Mouse (Mus musculus) small intestine, adult 2 months (tissue): ENCODE measurements around the gene Cd200r1. TPM values are rescaled to one million over a fixed set of nuclear protein-coding genes. Genes with fewer than 3 reads are reported as not detected.

Source experiments
- H3K27ac ChIP-seq: fragments of 200-500 bp; 2 replicates; pipeline ENCODE4 v1.5.1; 2012; ENCODE audit warnings: low read depth, low read length, control low read depth, inconsistent platforms; ENCODE audit not compliant: insufficient read depth
- H3K27me3 ChIP-seq: fragments of 200-500 bp; 2 replicates; pipeline ENCODE4 v1.6.1; 2012; ENCODE audit warnings: mild to moderate bottlenecking, moderate library complexity, low read length, inconsistent platforms; ENCODE audit not compliant: control insufficient read depth, insufficient read depth
- H3K36me3 ChIP-seq: fragments of 200-500 bp; 2 replicates; pipeline ENCODE4 v1.6.1; 2012; ENCODE audit warnings: mild to moderate bottlenecking, low read length, control low read depth, inconsistent platforms; ENCODE audit not compliant: control insufficient read depth, insufficient read depth
- H3K4me1 ChIP-seq: fragments of 200-500 bp; 2 replicates; pipeline ENCODE4 v1.6.1; 2012; ENCODE audit warnings: low read length, inconsistent platforms, mixed read lengths; ENCODE audit not compliant: control insufficient read depth, insufficient read depth, insufficient read length
- H3K4me3 ChIP-seq: fragments of 200-500 bp; 2 replicates; pipeline ENCODE4 v1.5.1; 2012; ENCODE audit warnings: low read depth, mild to moderate bottlenecking, control low read depth, inconsistent platforms, low read length, moderate library complexity
- CTCF ChIP-seq: fragments of 200-500 bp; IDR thresholded peaks from 2 replicates; pipeline ENCODE4 v1.5.1; 2012; ENCODE audit warnings: low read depth, mild to moderate bottlenecking, control low read depth, inconsistent platforms, low read length, moderate library complexity, mixed read lengths; ENCODE audit not compliant: insufficient replicate concordance, insufficient read length; ENCODE audit errors: extremely low read depth
- POLR2A ChIP-seq: fragments of 200-500 bp; IDR thresholded peaks from 2 replicates; pipeline ENCODE4 v1.6.1; 2012; ENCODE audit warnings: low read depth, mild to moderate bottlenecking, control low read depth, inconsistent platforms, low read length, moderate library complexity
- WGBS: fragments of 180-500 bp; shearing (Covaris S2); methylation state at CpG from one replicate; pipeline ENCODE4 v1.1.7; 2018; 5-methylcytosine and 5-hydroxymethylcytosine counted together
- polyA plus RNA-seq: library from polyadenylated mRNA; depleted of rRNA; stranded (reverse); fragments of >200 nt; gene quantifications from 2 replicates; pipeline ENCODE4 v1.2.3, GENCODE M21; 2012

Cd200r1 gene
- polyA plus RNA-seq, 1 experiment, result 0.68 TPM

DNA sequence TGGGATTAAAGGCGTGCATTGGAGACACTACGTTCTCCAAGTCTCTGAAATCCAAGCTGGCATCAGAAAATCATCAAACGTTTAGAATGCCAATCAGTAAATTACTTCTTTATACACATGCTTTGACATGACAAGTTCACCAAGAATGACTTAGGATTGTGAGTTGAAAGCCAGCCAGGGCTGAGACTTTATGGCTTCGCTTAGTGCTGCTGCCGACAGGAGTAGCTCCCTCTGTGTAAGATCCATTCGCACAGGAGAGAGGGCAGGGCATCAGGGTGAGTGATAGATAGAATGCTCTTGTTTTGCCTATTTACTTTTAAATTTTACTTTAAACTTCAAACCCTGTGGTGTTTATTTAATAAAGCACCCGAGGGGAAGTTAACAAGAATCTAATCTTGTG lies 2.0 kb downstream of the Cd200r1 start:
- Histone ChIP-seq H3K27me3 (no peaks in the 10 kb centered on the region), H3K36me3 (no peaks in the 10 kb centered on the region), H3K27ac (no peak overlapping the region), H3K4me3 (no peak overlapping the region), H3K4me1 (peaks cover under 1% of the 10 kb centered on the region; the same call in 1 of the 2 replicates)
- TF ChIP-seq POLR2A (no peak), CTCF (no peak)
- 73% methylated on average over 7 of the region's 7 CpGs for WGBS

DNA sequence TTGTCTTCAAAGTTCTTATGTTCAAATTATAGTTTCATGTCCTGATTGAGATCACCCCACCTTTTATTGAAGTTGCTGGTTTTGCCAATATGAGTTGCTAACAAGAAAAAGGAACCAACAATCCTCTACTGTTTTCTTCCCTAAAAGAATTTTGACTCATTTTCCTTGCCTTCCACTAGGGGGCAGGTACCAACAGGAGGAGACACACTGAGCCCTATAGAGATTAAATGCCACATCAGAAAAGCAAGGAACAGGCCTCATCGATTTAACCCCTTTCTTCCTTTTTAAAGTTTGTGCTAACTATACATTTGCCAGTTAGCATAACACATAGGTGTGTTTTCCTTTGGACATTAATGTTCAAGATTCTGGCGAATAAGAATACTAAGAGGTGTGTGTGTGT lies 2.4 kb downstream of the Cd200r1 start:
- TF ChIP-seq POLR2A (no peak), CTCF (no peak)
- H3K36me3 ChIP-seq, result no peaks in the 10 kb centered on the region
- WGBS, result 31% methylated on average over 2 of the region's 2 CpGs
- H3K27ac ChIP-seq, result no peak overlapping the region
- peaks cover 2% of the 10 kb centered on the region; the same call in 1 of the 2 replicates for H3K4me1 ChIP-seq
- H3K4me3 ChIP-seq, result no peak overlapping the region
- no peaks in the 10 kb centered on the region for H3K27me3 ChIP-seq

DNA sequence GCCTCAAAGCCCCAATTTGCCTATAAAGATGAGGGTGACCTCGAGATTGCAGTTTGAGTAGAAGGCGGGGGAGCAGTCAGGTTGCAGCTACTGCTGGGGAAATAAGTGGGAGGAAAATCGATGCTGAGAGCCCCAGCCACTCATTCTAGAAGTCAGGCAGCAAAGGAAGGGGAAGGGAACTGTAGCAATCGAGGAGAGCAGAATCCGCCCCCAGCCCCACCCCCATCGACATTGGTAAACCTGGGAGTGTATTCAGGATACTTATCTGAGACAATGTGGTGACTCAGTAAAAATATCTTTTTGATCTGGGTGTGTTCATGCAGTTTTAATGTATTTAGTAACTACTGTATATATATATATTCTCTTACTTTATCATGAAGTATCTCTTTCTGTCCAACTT lies 7.0 kb downstream of the Cd200r1 start:
- 53% methylated on average over 6 of the region's 6 CpGs for WGBS
- Histone ChIP-seq H3K4me1 (peaks cover 2% of the 10 kb centered on the region; the same call in 1 of the 2 replicates), H3K36me3 (no peaks in the 10 kb centered on the region), H3K4me3 (no peak overlapping the region), H3K27ac (no peak overlapping the region), H3K27me3 (no peaks in the 10 kb centered on the region)
- TF ChIP-seq POLR2A, result no peak
- no peak for TF ChIP-seq CTCF

DNA sequence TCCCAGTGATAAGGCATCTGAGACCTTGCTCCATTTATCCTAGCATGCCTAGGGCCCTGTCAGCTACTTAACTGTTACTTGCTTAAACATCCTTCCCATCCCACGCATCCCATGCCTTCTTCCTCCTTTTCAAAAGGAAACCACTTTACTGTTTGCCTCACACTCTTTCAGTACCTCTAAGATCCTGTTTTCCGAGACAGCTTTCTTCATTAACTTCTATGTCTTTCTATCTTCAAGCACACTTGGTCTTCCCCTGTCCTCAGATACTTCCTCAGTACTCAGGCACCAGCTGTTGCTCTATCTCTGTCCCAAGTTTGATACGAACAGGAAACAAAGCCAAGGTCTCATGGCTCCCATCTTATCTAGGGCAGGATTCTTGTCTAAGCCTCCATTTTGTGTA lies 8.1 kb downstream of the Cd200r1 start:
- H3K27me3 ChIP-seq, result no peaks in the 10 kb centered on the region
- H3K4me1 ChIP-seq, result peaks cover 2% of the 10 kb centered on the region; the same call in 1 of the 2 replicates
- H3K4me3 ChIP-seq, result no peak overlapping the region
- 72% methylated on average over 3 of the region's 3 CpGs for WGBS
- H3K36me3 ChIP-seq, result no peaks in the 10 kb centered on the region
- no peak overlapping the region for H3K27ac ChIP-seq
- TF ChIP-seq CTCF, result no peak
- TF ChIP-seq POLR2A, result no peak

DNA sequence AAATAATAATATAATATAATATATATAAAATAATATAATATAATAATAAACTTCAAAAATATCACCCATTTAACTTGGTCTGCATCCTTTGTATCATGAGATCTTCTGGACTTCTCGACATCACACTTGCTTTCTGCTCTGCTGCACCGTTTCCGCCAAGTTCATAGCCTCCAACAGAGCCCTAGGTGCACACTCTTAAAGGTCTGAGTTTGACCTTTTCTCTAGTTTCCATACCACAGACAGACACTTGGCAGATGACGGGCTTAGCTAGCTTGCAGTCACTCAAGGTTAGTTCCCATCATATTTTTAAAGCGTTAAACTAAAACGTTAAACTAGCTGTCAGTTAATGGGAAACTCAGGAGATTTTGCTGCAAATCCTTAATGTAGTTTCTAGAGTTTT lies 8.7 kb downstream of the Cd200r1 start:
- H3K27me3 ChIP-seq, result no peaks in the 10 kb centered on the region
- TF ChIP-seq POLR2A (no peak), CTCF (no peak)
- 84% methylated on average over 6 of the region's 6 CpGs for WGBS

DNA sequence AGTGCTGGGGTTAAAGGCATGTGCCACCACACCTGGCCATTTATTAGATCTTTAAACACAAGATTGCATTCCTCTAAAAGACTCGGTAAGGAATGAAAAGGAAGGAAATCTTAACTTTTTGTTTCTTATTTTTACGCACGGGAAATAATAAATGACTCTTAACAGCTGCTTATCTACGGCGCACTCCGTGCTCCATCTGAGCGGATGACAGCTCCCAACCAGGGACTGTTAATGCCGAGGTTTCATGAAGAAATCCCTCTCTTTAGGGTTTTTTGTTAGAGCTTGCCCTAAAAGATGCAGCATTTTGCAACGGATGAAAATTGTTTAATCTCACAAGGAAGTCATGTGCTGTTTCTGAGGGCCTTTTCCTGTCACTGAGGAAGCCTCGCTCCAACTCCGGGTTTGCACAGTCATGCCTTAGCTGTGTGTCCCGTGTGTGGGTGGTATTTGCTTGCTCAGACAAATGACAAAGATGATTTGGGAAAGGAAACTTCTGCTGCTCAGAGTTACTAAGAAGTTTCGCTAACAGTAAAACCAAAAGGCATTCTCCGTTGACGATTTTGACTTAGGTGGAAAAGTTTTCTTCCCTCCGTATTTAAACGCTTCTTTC lies 13.1 kb downstream of the Cd200r1 start:
- WGBS, result 53% methylated on average over 17 of the region's 17 CpGs
- H3K4me3 ChIP-seq, result peak overlapping the region; percentile 3; the same call in 1 of the 2 replicates

More for the DNA sequence above, 8.7 kb downstream of the Cd200r1 start:
- Histone ChIP-seq H3K27ac (no peak overlapping the region), H3K36me3 (no peaks in the 10 kb centered on the region), H3K4me3 (no peak overlapping the region), H3K4me1 (peaks cover 2% of the 10 kb centered on the region; the same call in 1 of the 2 replicates)

DNA sequence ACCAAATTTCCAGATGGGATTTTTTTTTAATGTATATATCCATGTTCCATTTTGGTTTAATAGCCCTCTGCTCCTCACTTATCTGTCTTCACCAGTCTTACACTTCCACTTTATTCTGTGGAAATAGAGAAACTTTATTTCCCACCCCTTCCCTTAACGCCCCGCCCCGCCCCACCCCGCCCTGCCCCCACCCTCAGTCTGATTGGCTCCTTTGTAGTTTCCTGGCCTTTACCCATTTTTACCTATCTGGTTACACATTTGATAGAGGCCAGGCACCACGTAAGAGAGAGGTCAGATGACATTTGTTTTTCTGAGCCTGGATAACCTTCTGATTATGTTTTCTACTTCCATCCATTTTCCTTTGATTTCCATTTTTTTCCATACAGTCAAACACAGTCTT lies 14.0 kb downstream of the Cd200r1 start:
- 75% methylated on average over 5 of the region's 5 CpGs for WGBS
- Histone ChIP-seq H3K27ac (no peak overlapping the region), H3K27me3 (no peaks in the 10 kb centered on the region; the same call in 1 of the 2 replicates), H3K4me3 (no peak overlapping the region), H3K4me1 (no peaks in the 10 kb centered on the region), H3K36me3 (no peaks in the 10 kb centered on the region)
- TF ChIP-seq CTCF (no peak), POLR2A (no peak)

More for the DNA sequence above, 13.1 kb downstream of the Cd200r1 start:
- no peak overlapping the region for H3K27ac ChIP-seq
- no peaks in the 10 kb centered on the region for H3K36me3 ChIP-seq
- H3K27me3 ChIP-seq, result no peaks in the 10 kb centered on the region; the same call in 1 of the 2 replicates
- TF ChIP-seq CTCF, result no peak
- TF ChIP-seq POLR2A, result no peak
- no peaks in the 10 kb centered on the region for H3K4me1 ChIP-seq
